Mouse (Mus musculus) kidney, adult 2 months (tissue): ENCODE measurements around the gene Bmp2k.

Source experiments
- CTCF ChIP-seq: fragments of 200-500 bp; conservative IDR thresholded peaks from 2 replicates; pipeline ENCODE4 v1.5.1; 2011; ENCODE audit warnings: low read depth, mild to moderate bottlenecking, control low read depth, low read length, moderate library complexity, mixed read lengths; ENCODE audit not compliant: insufficient read depth, insufficient read length
- POLR2A ChIP-seq: fragments of 200-500 bp; IDR thresholded peaks from one replicate; pipeline ENCODE4 v1.6.1; 2011; ENCODE audit warnings: low read depth, low read length, control low read depth

GRCm38 (mm10) chr5:97028004-97028403 is 30.5 kb downstream of the Bmp2k start:
- TF ChIP-seq POLR2A: no peak
- no peak for TF ChIP-seq CTCF
